14 mouse cellular contexts compared by ENCODE assay signal in the genomic region with DNA sequence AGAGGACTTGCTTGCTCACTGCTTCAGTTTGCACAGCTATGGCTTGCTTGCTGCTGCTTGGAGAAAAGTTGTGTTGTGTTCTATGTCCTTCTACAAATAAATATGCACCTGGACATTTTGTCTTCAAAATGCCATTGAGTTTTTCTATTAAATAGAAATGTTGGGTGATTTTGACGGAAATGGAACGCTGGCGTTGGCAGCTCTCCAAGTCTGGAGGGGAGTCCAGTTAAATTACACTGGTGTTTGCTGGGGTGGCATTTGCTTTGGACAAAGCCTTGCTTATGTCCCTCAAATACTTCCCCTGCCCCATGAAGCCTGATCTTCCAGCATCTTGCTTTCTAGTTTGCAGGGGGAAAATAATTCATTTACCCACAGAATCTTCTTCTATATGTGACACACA.
"Had no signal": no experiment of that assay in that cellular context is flagged by ENCODE, and none has a peak within 500 bp of the region (broad histone marks: within the 10 kb centered on the region; RNA-seq: fewer than 3 reads in every experiment).

No protein-coding gene starts in this region.

- DNase-seq: cerebellum, adult 18-20 months; cerebellum, adult 2 months; cerebellum, adult 9-11 months; cerebellum, postnatal 36 days; embryo, embryonic 11 days; forebrain, postnatal 0 days; gastrocnemius, adult 2 months; gastrocnemius, postnatal 10 days; gastrocnemius, postnatal 14 days; gastrocnemius, postnatal 25 days; gastrocnemius, postnatal 36 days; heart, adult 11 months; heart, adult 18-20 months; heart, adult 2 months had no signal
